Mouse (Mus musculus) liver, adult 2 months (tissue): ENCODE measurements around the gene Gabbr2.

Source experiments
- CTCF ChIP-seq: fragments of 200-500 bp; IDR thresholded peaks from 2 replicates; pipeline ENCODE4 v1.5.1; 2011; ENCODE audit warnings: low read depth, low read length, control low read depth
- POLR2A ChIP-seq: fragments of 200-500 bp; IDR thresholded peaks from 2 replicates; pipeline ENCODE4 v1.6.1; 2011; ENCODE audit warnings: low read length, control low read depth; ENCODE audit not compliant: insufficient read depth; ENCODE audit errors: extremely low read depth

DNA sequence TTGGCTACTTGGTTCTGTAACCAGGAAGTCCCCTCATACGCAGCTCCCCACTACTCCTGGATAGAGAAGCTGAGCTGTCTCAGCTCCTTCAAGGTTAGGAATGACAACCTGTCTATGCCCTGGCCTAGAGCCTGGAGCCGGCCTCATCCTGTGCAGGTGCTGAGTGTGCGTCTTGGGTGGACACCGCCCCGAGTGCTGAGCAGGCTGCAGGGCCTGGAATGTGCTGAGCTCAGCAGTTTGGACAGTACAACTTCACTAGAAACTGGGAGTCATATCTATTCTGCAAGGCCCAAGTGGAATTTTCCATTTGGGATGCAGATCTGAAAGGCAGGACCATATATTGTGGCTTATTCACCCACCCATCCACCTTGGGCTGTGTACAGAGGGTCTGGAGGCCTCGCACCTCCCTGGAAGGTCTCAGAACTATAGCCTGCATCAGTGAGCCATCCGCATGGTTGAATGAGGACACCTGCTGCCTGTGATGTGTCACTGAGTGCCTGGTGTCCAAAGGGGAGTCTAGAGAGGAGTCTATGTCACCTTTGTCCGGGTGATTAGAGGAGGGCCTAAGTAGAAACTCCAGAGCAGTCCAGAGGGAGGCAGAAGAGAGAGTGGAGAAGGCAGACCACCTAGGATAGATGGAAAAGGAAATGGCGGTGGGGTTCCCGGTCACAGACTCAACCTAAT is 165.7 kb downstream of the Gabbr2 start:
- TF ChIP-seq POLR2A (no peak), CTCF (no peak)
